Mouse (Mus musculus) E14TG2a.4 (cell line): ENCODE data around the gene Ccl17.

Source experiments
- CTCF ChIP-seq: conservative IDR thresholded peaks from 2 replicates; pipeline ENCODE4 v1.5.1; 2014; ENCODE audit warnings: low read length
- NANOG ChIP-seq: IDR thresholded peaks from 2 replicates; pipeline ENCODE4 v1.6.1; 2014; ENCODE audit warnings: borderline replicate concordance, low read length, mixed read lengths
- POU5F1 ChIP-seq: IDR thresholded peaks from 2 replicates; pipeline ENCODE4 v1.6.1; 2014; ENCODE audit warnings: low read length, borderline replicate concordance

- TF ChIP-seq CTCF (no peak), NANOG (no peak), POU5F1 (no peak)
Measured at GRCm38 (mm10) chr8:94773048-94773447, 37.2 kb upstream of the Ccl17 start.
